Mouse (Mus musculus) urinary bladder, adult 18-20 months (tissue): Measurements from ENCODE around the gene Glp2r.

Source experiments
- DNase-seq, 2 experiments: peaks; one replicate each; pipeline ENCODE4 v3.0.0; 2022; ENCODE audit warnings: low spot score in 2 of 2, mixed read lengths in 2 of 2

Glp2r gene

GRCm38 (mm10) chr11:67771053-67771452, at the start of gene Glp2r:
Gene Glp2r, minus strand, starts transcription at chr11:67771153.
- no peak for DNase-seq

- DNase-seq = peak in 1 of 2 experiments; percentile 20
These were observed 49.3 kb upstream of the Glp2r start for GRCm38 (mm10) chr11:67820221-67820620.

- no peak for DNase-seq
These were observed 48.7 kb upstream of the Glp2r start for GRCm38 (mm10) chr11:67819604-67820003.

- DNase-seq = no peak
These were observed 40.6 kb upstream of the Glp2r start for GRCm38 (mm10) chr11:67811535-67811934.

GRCm38 (mm10) chr11:67808051-67808450, 37.1 kb upstream of the Glp2r start:
- no peak for DNase-seq

- no peak for DNase-seq
These were observed 36.1 kb upstream of the Glp2r start for GRCm38 (mm10) chr11:67806832-67807597.

GRCm38 (mm10) chr11:67805538-67805937, 34.6 kb upstream of the Glp2r start:
- no peak for DNase-seq

GRCm38 (mm10) chr11:67801169-67801568, 30.2 kb upstream of the Glp2r start:
- no peak for DNase-seq

- no peak for DNase-seq
These were observed 29.3 kb upstream of the Glp2r start for GRCm38 (mm10) chr11:67800130-67800723.

GRCm38 (mm10) chr11:67797931-67798330, 27.0 kb upstream of the Glp2r start, which contains the start of gene Dhrs7c:
Gene Dhrs7c, plus strand, starts transcription at chr11:67798187.
- no peak for DNase-seq

- no peak for DNase-seq
These were observed 19.2 kb upstream of the Glp2r start for GRCm38 (mm10) chr11:67790182-67790581.

GRCm38 (mm10) chr11:67774379-67774778, 3.4 kb upstream of the Glp2r start, which contains the start of gene Gsg1l2:
Gene Gsg1l2, plus strand, starts transcription at chr11:67774608.
- no peak for DNase-seq

GRCm38 (mm10) chr11:67772577-67772976, 1.6 kb upstream of the Glp2r start:
- peak; percentile 6 to 14 for DNase-seq

- DNase-seq = no peak
These were observed 738 bp upstream of the Glp2r start for GRCm38 (mm10) chr11:67771691-67772090.

- no peak for DNase-seq
These were observed 13.4 kb downstream of the Glp2r start for GRCm38 (mm10) chr11:67757373-67758167.

- DNase-seq = no peak
These were observed 14.7 kb downstream of the Glp2r start for GRCm38 (mm10) chr11:67756287-67756686.

GRCm38 (mm10) chr11:67741569-67741968, 29.4 kb downstream of the Glp2r start:
- no peak for DNase-seq

- no peak for DNase-seq
These were observed 32.0 kb downstream of the Glp2r start for GRCm38 (mm10) chr11:67738846-67739490.

- no peak for DNase-seq
These were observed 32.6 kb downstream of the Glp2r start for GRCm38 (mm10) chr11:67738345-67738744.

- no peak for DNase-seq
These were observed 36.4 kb downstream of the Glp2r start for GRCm38 (mm10) chr11:67734597-67734996.

GRCm38 (mm10) chr11:67733726-67734125, 37.2 kb downstream of the Glp2r start:
- no peak for DNase-seq

- DNase-seq = no peak
These were observed 39.9 kb downstream of the Glp2r start for GRCm38 (mm10) chr11:67731056-67731455.
